Mouse (Mus musculus) frontal cortex, postnatal 25 days (tissue): ENCODE measurements at regions not wholly inside any gene's neighbourhood (a gene's known extent, or its start where the extent isn't known, plus 50 kb on each side); places are given as distances from the start of the nearest gene placed in this dataset.

ENCODE experiments used
- DNase-seq, 2 experiments: peaks; one replicate each; pipeline ENCODE4 v3.0.0; 2022; ENCODE audit warnings: low spot score in 2 of 2

GRCm38 (mm10) chr2:178660071-178660470 is 229.7 kb downstream of the Cdh26 start:
- DNase-seq = no peak

GRCm38 (mm10) chr2:178662396-178662795 is 232.1 kb downstream of the Cdh26 start:
- no peak for DNase-seq

GRCm38 (mm10) chr2:178664977-178665376 is 234.6 kb downstream of the Cdh26 start:
- DNase-seq = peak; percentile 31

DNA sequence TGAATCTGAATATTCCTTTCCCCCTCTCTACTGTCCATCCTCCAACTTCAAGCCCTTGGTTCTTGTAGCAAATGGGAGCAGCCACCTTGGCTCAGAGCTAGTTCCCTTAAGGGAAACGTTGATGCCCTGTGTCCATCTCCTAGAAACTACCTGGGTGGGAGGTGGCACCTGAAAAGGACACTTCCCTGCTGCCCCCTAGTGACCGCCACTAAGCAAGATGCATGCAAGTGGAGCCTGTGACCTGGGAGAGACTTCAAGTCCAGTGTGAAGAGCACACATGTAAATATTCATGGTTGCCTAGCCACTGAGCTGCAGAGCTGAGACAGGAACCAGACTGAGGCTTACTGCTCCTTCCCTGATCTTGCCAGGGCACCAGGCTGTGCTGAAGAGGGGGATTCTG is 238.1 kb downstream of the Cdh26 start:
- no peak for DNase-seq

- no peak for DNase-seq
Measured at GRCm38 (mm10) chr2:178670952-178671351, 240.6 kb downstream of the Cdh26 start.

GRCm38 (mm10) chr2:178673621-178674020 is 243.3 kb downstream of the Cdh26 start:
- DNase-seq = no peak

DNA sequence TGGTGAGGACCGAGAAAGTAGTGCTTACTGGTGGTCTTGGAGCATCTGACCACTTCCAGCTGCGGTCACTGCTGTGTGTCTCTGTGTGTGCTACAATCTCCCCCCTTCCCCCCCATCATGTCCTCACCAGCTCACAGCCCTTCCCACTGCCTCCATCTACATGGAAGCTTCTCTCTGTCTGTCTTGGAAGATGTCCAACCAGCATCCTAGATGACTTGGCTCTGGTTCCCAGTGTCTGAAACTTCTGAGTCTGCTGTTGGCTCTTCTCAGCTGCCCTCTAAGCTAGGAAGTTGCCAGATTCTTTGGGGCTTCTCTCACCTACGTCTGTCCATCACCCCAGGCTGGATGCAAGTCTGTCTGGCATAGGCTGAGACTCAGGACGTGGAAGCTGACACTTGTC is 244.3 kb downstream of the Cdh26 start:
- no peak for DNase-seq

DNA sequence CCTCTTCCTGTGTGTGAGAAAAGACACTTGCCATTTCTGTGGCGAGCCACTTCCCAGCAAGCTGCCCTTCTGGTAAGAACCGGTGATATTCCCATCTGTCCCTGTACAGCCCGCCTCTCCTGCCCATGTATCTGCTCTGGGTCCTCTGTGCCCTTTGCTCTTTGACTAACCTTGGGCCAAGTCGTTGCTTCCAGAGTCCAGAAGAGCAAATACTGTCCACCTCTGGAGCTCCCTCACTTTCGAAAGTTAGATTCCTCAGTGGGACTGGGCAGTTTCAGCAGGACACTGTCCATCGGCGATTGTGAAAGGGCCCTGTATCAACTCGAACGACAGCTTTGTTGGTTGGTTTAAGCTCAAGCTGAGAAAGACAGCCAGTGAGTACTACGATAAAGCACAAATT is 246.6 kb downstream of the Cdh26 start:
- no peak for DNase-seq

GRCm38 (mm10) chr2:178680368-178680767 is 250.0 kb downstream of the Cdh26 start:
- DNase-seq = no peak

- no peak for DNase-seq
Measured at GRCm38 (mm10) chr2:178684026-178684958, 254.0 kb downstream of the Cdh26 start.

DNA sequence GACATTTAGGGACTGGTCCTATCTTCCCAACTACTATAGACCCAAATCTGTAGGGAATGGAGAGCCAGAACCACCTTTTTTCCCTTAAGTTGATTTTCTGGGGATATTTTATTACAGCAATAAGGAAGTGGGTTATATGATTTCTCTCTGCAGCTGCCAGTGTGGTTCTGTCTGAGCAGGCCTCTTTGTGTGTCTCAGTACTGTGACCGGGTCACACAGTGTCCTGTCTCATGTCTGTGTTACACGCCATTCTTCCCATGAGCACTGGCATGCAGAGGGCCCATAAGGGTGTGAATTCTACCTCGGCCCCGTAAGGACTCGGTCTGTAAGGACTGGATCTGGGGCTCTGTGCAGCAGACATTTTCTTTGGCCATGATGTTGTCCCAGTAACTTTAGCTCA is 254.9 kb downstream of the Cdh26 start:
- DNase-seq = no peak

DNA sequence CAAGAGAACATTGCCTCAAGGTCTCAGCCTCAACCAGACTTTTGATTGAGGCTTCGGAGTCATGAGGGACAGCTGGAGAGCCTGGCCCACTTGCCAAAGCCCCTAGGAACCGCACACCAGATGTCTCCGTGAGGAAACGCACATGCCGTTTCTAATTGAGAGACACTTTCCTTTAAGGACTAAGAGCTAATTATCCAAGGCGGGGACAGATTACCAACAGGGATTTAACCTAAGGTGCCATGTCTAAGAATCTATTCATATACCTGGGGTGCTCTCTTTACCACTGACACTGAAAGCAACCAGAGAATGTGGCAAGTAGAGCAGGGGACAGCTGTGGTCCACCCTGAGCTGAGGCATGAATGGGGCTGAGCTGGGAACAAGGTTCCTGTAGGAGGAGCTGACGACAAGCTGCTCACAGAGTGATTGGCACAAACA is 255.9 kb downstream of the Cdh26 start:
- DNase-seq = no peak

DNA sequence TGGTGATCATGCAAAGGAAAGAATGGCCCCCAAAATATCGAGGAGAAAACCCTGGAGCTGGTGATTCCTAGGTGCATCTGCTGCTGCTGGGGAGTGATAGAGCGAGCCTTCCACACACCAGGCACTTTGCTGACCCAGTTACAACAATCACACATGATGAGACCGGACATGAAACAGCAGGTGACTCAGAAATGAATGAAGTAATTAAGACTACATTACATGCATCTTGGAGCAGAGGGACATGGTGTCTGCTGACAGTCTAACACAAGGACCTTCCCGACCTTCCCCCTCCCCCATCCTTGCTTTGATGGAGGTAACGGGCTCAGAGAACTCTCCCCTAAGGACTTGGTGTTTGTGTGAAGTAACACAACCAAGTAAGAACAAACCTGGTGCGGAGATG is 258.3 kb downstream of the Cdh26 start:
- no peak for DNase-seq

DNA sequence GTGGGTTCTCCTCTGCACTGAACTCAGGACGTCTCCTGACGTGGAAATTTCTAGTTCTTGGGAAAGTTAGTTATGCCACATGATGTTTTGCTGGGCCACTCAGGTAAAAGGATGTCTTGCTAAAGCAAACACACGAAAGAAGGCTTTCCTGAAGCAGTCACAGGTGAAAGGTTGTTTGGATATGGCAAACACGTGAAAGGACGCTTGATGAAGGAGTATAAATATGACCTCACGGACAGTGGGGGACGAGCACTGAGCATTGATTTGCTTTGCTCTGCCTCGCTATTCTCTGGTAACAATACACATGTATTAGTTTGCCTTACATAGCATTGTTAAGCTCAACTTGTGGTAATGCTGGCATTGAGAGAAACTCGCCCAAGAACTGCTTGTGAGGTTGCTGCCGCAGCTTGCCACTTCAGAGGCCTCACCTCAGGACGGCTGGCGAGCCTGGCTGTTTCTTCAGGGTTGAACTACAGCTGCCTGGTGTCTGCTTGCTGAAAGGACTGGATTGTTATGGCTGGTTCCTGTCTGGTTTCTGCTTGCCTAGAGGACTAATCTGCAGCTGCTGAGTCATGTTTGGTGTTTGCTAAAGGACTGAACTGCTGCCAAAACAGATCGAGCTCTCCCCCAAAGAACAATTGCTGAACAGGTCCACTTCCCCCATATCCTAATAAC is 261.0 kb downstream of the Cdh26 start:
- DNase-seq = no peak

DNA sequence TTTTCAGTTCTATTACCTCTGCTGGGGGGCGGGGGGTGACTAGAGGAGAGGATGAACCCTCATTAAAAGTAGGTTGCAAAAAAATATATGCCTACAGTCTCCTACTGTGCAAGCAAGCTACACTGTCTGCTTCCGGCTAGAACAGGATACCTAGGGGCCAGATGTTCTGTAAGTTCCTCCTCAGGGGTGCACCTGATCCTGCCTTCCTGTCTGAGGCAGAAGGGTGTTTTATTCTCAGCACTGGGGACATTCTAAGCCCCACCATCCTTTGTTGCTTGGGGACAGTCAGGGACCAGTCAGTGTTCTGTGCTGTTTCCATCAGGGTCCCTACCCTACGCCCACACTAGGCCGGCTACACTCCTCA is 261.5 kb downstream of the Cdh26 start:
- DNase-seq = no peak

DNA sequence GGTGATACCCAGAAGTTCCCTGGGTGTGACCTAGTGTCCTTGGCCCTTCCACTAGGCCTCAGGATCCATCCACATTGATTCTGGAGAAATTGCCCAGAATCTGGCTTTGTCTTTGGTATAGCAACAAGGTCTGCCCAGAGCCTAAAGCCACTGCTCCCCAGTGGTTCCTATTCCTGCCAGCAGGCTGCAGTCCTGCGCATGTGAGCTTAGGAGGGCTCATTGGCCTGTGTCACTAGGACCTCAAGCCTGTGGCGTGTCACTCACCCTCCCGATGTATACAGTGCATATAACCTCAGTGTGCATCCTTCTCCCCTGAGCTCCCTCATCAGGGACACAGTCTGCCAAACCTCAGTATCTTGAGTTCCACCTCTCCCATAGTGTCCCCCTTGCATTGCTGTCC is 261.9 kb downstream of the Cdh26 start:
- DNase-seq = no peak

DNA sequence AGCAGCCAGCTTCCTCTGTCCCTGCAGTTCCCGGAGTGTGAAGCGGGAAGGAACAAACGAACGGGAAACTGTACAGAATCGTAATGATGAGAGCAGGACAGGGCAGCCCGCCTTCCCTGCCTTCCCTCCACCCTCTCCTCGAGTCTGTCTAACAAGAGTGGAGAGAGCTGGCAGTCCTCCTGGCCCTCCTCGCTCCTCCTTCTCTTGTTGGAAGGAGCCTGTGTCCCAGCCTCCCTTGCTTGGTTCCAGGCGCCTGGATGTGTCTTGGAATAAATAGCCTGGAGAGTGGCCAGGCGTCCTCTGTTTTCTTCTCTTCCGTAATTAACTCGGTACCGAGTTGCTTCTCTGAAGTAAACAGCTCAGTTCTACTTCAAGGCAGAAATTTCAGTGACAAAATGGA is 268.3 kb downstream of the Cdh26 start:
- DNase-seq = peak; percentile 42 to 53

DNA sequence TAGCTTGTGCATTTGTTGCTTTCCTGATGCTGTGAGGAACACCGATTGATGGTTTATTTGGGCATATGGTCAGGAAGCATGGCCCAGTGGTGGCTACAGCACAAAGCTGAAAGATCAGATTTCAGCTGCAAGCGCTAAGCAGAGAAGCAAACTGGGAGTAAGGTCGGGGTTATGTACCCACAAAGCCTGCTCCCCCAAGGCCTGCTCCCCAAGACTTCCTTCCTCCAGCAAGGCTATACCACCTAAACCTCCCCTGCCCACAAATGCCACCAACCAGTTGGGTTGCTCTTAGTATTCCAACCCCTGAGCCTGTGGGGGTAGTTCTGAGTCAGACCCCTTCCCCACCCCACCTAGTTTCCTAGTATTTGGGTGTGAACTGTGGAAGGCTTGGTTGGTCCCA is 270.5 kb downstream of the Cdh26 start:
- DNase-seq = no peak

- DNase-seq = no peak
Measured at GRCm38 (mm10) chr2:178704510-178704909, 274.2 kb downstream of the Cdh26 start.

DNA sequence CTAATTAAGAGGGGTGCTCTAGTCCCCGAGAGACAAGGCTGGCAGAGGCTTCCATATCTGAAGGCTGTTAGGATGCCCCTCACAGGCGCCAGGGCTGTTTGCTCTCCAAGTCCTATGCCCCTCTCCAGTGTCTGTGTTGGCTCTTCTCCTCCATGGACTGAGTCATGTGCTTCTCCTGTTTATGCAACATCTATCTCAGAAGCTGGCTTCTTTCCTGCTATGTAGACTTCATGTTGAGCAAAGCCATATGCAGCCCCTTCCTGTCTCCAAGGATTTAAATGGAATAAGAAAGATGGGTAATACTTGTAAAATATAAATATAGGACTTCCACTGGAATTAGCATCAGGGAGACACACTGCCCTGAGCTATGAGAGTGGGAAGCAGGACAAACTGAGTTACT is 278.3 kb downstream of the Cdh26 start:
- DNase-seq = no peak

DNA sequence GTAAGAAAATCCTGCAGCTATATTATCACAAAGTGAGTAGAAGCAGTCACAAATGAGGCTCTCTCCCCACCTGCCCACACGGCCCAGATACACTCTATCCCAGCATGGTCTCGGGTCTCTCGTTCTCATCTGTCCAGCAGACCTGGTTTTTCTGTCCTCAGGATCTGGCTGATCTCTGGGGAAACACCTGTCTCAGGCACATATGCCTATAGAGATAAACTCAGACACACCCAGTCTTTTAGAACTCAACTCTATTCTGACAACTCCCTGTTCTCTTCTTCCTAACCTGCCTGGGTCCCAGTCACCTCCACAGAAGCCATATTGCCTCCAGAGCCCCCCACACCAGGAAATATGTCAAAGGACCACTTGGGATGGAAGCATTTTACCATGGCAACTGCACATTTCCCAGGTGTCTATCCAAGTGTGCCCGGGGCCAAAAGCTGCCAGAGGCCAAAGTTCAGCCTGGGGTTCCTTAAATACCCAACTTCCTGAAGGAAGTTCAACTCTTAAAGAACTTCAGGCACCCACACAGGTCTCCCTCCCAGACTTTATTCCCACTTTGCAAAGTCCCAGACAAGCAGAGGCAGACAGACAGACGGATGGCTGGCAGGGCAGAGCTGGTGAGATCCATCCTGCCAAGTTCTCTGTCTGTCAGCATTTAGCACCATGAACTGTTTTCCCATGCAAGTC is 279.0 kb downstream of the Cdh26 start:
- DNase-seq = no peak

- no peak for DNase-seq
Measured at GRCm38 (mm10) chr2:178710001-178710400, 279.7 kb downstream of the Cdh26 start.
